Mouse (Mus musculus) thymus, adult 2 months (tissue): ENCODE results near the gene Msrb1.

Source experiments
- CTCF ChIP-seq: fragments of 200-500 bp; IDR thresholded peaks from 2 replicates; pipeline ENCODE4 v1.5.1; 2012; ENCODE audit warnings: mild to moderate bottlenecking, control low read depth, low read length, moderate library complexity, borderline replicate concordance; ENCODE audit not compliant: control insufficient read depth, poor library complexity, insufficient read depth; ENCODE audit errors: extremely low read depth
- POLR2A ChIP-seq: fragments of 200-500 bp; IDR thresholded peaks from 2 replicates; pipeline ENCODE4 v1.6.1; 2012; ENCODE audit warnings: mild to moderate bottlenecking, low read length, control low read depth, moderate library complexity; ENCODE audit not compliant: control insufficient read depth, poor library complexity, insufficient read depth; ENCODE audit errors: extremely low read depth

DNA sequence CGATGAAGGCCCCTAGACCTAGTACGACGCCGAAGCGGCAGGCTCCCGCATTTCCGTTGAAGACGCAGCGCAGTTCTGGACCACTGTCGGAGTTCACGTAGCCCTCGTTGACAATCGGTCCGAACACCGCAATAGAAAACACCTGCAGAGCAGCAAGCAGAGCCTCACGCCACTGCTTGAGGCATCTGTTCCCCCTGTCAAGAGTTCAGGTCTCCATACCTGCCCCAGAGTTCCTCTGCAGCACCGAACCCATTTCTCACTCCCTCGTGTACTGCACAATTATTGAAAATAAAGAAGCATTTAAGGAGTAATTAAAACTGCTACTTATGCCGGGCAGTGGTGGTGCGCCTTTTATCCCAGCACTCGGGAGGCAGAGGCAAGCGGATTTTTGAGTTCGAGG is 48.8 kb upstream of the Msrb1 start:
- TF ChIP-seq POLR2A (no peak), CTCF (no peak)
